Mouse (Mus musculus): ENCODE results near the gene Uchl5. TPM values are rescaled to one million over a fixed set of nuclear protein-coding genes. Genes with fewer than 3 reads are reported as not detected.

Gene Uchl5
- polyA plus RNA-seq, 1 experiment, result 35.5 TPM

DNA sequence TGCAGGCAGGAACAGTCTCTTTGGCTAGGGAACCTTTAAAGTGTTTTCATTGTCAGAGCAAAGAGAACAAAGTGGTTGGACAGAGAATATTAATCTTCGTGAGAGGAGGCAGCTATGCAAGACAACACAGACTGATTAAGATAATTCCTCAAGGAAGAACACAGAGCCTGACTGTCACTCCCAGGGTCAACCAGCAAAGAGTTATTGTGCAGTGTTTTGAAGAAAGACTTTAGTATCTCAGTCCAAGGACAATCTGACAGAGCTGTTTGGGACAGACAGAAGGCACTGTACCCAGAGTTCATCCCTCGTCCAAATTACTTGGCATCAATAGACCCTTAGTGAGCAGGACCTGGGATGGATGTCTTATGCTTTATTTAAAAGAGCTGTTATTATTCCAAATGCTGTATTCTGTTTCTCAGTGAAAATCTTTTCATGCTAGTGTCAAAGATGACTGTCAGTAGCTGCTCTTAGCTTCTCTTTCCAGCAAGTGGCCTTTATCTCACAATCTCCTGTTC lies 61.9 kb downstream of the Uchl5 start:
- no peak overlapping the region for H3K27ac ChIP-seq (replicated peaks; ENCODE audit: low read depth, low read length)
- no peak overlapping the region for H3K4me3 ChIP-seq (ENCODE audit: insufficient read depth, low read depth, low read length)
- H3K4me1 ChIP-seq (ENCODE audit: control insufficient read depth, insufficient read depth, insufficient read length, low read length), result peaks cover 6% of the 10 kb centered on the region; the same call in 1 of the 2 replicates

DNA sequence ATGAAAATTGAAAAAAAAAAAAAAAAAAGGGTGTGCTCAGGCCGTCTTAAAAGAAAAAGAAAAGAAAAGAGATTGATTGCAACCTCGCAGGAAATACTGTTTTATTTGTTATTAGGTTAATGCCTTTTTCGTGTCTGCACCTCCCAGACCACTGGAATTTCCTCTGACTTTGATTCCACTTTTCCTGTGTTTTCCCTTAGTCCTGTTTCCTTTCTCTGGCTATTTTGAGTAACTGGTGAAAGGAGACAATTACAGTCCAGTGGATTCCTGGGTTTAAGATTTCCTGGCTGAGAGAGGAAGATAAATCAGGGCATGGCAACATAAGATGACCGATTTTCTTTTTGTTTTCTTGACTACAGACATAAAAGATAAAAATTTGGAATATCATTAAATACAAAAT lies 75.3 kb downstream of the Uchl5 start:
- Histone ChIP-seq H3K4me1 (ENCODE audit: control insufficient read depth, insufficient read depth, insufficient read length, low read length) (peaks cover 11% of the 10 kb centered on the region; the same call in 1 of the 2 replicates), H3K4me3 (ENCODE audit: insufficient read depth, low read depth, low read length) (no peak overlapping the region), H3K27ac (replicated peaks; ENCODE audit: low read depth, low read length) (0 out of 2 replicates have a peak overlapping the region, but pooled peaks have one; percentile 24)

DNA sequence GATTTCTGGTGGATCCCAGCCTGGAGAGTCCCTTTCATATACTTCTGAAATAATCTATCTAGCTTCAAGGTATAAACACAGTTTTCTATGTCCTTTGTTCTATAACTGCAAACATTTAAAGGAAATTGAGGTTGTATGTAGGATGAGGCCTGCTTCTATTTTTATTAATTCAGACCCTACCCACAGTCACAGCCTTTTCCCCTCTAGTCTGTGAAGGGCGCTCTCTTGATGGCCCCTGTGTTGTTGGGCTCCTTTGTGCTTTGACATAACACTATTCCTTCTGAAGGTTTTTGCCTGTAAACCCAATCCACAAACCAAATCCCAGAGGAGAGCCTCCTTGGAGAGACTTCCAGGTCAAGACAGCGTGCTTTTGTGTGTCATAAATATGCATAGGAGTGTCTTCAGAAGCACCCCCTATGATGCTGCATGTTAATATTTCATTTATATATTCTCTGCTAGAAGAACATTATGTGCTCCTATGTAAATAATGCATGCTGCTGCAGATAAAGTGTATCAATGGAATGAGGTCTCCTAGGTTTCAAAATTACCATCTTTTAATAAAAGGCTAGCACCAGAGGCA lies 75.8 kb downstream of the Uchl5 start:
- Histone ChIP-seq H3K4me3 (ENCODE audit: insufficient read depth, low read depth, low read length) (no peak overlapping the region), H3K27ac (replicated peaks; ENCODE audit: low read depth, low read length) (peak overlapping the region; percentile 47), H3K4me1 (ENCODE audit: control insufficient read depth, insufficient read depth, insufficient read length, low read length) (peaks cover 11% of the 10 kb centered on the region; the same call in 1 of the 2 replicates)

DNA sequence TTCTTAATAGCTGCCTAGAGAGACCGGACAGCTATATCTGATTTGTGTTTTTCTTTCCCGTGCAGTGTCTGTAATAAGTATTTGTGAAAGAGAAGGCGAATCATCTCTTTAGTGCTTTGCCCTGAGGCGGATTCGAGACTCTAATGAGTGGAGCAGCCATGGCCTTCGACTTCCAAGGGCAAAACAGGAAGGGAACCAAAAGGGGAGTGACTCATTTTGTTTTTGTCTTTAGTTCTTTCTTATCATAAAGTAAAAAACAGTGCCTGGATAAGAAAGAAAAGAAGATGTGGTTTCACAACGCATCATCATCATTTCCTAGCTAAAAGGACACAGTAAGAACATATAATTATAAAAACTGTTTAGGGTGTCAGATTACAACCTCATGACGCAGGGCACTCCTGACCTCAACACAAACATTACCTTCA lies 76.6 kb downstream of the Uchl5 start:
- Histone ChIP-seq H3K4me1 (ENCODE audit: control insufficient read depth, insufficient read depth, insufficient read length, low read length) (peaks cover 11% of the 10 kb centered on the region; the same call in 1 of the 2 replicates), H3K4me3 (ENCODE audit: insufficient read depth, low read depth, low read length) (no peak overlapping the region), H3K27ac (replicated peaks; ENCODE audit: low read depth, low read length) (peak overlapping the region; percentile 9)

DNA sequence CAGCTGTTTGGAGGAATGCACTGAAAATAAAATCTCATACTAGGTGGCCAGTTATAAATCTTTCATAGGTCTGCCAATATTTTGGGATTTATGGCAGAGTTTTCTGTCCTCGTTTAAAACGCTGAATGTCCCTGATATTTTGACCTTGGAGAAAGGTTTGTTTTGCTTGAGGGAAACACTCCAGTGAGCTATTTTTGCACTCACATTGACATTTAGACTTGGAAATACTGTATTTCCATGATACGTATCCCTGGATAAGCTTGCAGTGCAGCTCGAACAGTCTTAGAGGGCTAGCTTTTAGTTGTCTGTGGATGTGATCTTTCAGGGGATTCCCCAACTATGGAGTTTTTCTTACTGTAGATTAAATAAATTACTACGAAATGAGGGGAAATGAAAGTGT lies 78.6 kb downstream of the Uchl5 start:
- H3K4me3 ChIP-seq (ENCODE audit: insufficient read depth, low read depth, low read length), result no peak overlapping the region
- peaks cover 11% of the 10 kb centered on the region; the same call in 1 of the 2 replicates for H3K4me1 ChIP-seq (ENCODE audit: control insufficient read depth, insufficient read depth, insufficient read length, low read length)
- H3K27ac ChIP-seq (replicated peaks; ENCODE audit: low read depth, low read length), result no peak overlapping the region

Other genes with a start within 250 kb of the Uchl5 start
- gene B3galt2, start 136.6 kb upstream of the Uchl5 start, polyA plus RNA-seq (2012; ENCODE audit: insufficient read depth, insufficient read length, missing spikeins), result 7.6 and 18.1 TPM in 2 replicates
- 26.7 and 27.2 TPM in 2 replicates for gene Cdc73, start 74.4 kb upstream of the Uchl5 start, polyA plus RNA-seq (2012; ENCODE audit: insufficient read depth, insufficient read length, missing spikeins)
- 87.4 and 102 TPM in 2 replicates for gene Glrx2, start 60.9 kb upstream of the Uchl5 start, polyA plus RNA-seq (2012; ENCODE audit: insufficient read depth, insufficient read length, missing spikeins)
- gene Trove2, start 204 bp upstream of the Uchl5 start, polyA plus RNA-seq (2012; ENCODE audit: insufficient read depth, insufficient read length, missing spikeins), result 4.9 and 5.0 TPM in 2 replicates
- gene Rgs2, start 226.9 kb downstream of the Uchl5 start, polyA plus RNA-seq (2012; ENCODE audit: insufficient read depth, insufficient read length, missing spikeins), result 212 and 297 TPM in 2 replicates

Measured in brown adipose tissue, adult 24 weeks (tissue).